Mouse (Mus musculus) neural tube, embryonic 11.5 days (tissue): ENCODE data around the gene Fat4. TPM values are rescaled to one million over a fixed set of nuclear protein-coding genes. Genes with fewer than 3 reads are reported as not detected.

ENCODE experiments used
- ATAC-seq: fragments of 200-750 bp; cut with Nextera tagmentation; 2 replicates; pipeline ENCODE4 v1.8.0; 2017; ENCODE audit warnings: moderate number of reproducible peaks, mild to moderate bottlenecking, moderate TSS enrichment, moderate library complexity; ENCODE audit not compliant: insufficient read depth, low FRiP score, low TSS enrichment
- DNase-seq: peaks from one replicate; pipeline ENCODE4 v3.0.0-alpha.2; 2015; ENCODE audit warnings: low spot score
- H3K27ac ChIP-seq: fragments of 300-500 bp; sonication (generic); 2 replicates; pipeline ENCODE4 v1.5.1; 2014; ENCODE audit warnings: low read depth, mild to moderate bottlenecking, low read length
- H3K27me3 ChIP-seq: fragments of 300-500 bp; sonication (generic); 2 replicates; pipeline ENCODE4 v1.6.1; 2014; ENCODE audit warnings: mild to moderate bottlenecking, low read length, mixed read lengths; ENCODE audit not compliant: control insufficient read depth, insufficient read depth
- H3K36me3 ChIP-seq: fragments of 300-500 bp; sonication (generic); 2 replicates; pipeline ENCODE4 v1.6.1; 2014; ENCODE audit warnings: mild to moderate bottlenecking, low read length, moderate library complexity, mixed read lengths; ENCODE audit not compliant: control insufficient read depth, insufficient read depth
- H3K4me1 ChIP-seq: fragments of 300-500 bp; sonication (generic); 2 replicates; pipeline ENCODE4 v1.6.1; 2014; ENCODE audit warnings: low read length, mixed read lengths; ENCODE audit not compliant: control insufficient read depth, insufficient read depth
- H3K4me2 ChIP-seq: fragments of 300-500 bp; sonication (generic); 2 replicates; pipeline ENCODE4 v1.6.1; 2014; ENCODE audit warnings: low read depth, mild to moderate bottlenecking, moderate library complexity
- H3K4me3 ChIP-seq: fragments of 300-500 bp; sonication (generic); 2 replicates; pipeline ENCODE4 v1.5.1; 2014; ENCODE audit warnings: low read depth, low read length
- H3K9ac ChIP-seq: fragments of 300-500 bp; sonication (generic); 2 replicates; pipeline ENCODE4 v1.6.1; 2014; ENCODE audit warnings: mild to moderate bottlenecking, low read length
- H3K9me3 ChIP-seq: fragments of 300-500 bp; sonication (generic); 2 replicates; pipeline ENCODE4 v1.6.1; 2016; ENCODE audit warnings: low read length; ENCODE audit not compliant: control insufficient read depth
- WGBS: fragments of 180-500 bp; shearing (Covaris S2); extraction: QIAGEN DNeasy Blood & Tissue Kit; methylation state at CpG from one replicate; pipeline ENCODE4 v1.1.7; 2014; 5-methylcytosine and 5-hydroxymethylcytosine counted together
- polyA plus RNA-seq: library from polyadenylated mRNA; unstranded; fragments of >200 nt; fragmentation: Nextera tagmentation; extraction: Ambion mirVana; gene quantifications from 2 replicates; pipeline ENCODE4 v1.2.1, GENCODE M21; 2014

The Fat4 gene
- polyA plus RNA-seq, 1 experiment from 2014 or later, result 12.4 TPM

DNA sequence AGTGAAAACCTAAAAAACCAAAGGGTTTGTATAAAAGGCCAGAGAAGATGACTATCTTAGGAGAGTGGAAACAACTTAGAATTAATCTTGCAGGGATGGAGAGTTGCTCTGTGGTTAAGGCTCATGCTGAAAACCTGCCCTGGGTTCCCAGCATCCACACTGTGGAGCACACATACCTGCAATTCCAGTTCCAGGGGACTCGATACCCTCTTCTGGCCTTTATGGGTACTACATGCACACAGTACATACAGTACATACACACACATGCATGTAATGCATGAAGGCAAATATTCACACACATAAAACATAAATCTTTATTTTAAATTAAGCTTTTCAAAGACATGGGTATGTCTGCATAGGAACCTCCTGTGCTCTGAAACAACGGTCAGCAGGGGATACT is 10.9 kb upstream of the Fat4 start:
- H3K4me2 ChIP-seq, result no peak overlapping the region
- DNase-seq, result no peak
- H3K9ac ChIP-seq, result no peak overlapping the region
- 95% methylated on average over 2 of the region's 2 CpGs for WGBS
- H3K9me3 ChIP-seq, result no peaks in the 10 kb centered on the region
- H3K27me3 ChIP-seq, result no peaks in the 10 kb centered on the region
- H3K4me3 ChIP-seq, result no peak overlapping the region
- ATAC-seq, result no peak
- no peaks in the 10 kb centered on the region for H3K36me3 ChIP-seq
- no peak overlapping the region for H3K27ac ChIP-seq
- H3K4me1 ChIP-seq, result no peaks in the 10 kb centered on the region

DNA sequence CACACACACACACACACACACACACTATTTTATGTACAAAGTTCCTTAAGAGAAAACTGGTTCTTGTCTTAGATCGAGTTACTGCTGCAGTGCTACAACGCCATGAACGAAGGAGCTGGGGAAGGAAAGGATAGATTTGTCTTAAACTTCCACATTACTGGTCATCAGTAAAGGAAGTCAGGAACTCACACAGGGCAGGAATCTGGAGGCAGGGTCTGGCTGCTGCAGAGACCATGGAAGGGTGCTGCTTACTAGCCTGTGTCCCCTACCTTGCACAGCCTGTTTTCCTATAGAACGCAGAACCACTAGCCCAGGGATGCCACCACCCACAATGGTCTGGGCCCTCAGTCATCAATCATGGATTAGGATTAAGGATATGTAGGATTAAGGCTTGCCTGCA is 10.0 kb upstream of the Fat4 start:
- Histone ChIP-seq H3K9ac (no peak overlapping the region), H3K4me3 (no peak overlapping the region), H3K9me3 (no peaks in the 10 kb centered on the region), H3K36me3 (no peaks in the 10 kb centered on the region), H3K27me3 (no peaks in the 10 kb centered on the region), H3K4me2 (no peak overlapping the region), H3K27ac (no peak overlapping the region), H3K4me1 (no peaks in the 10 kb centered on the region)
- no peak for ATAC-seq
- no peak for DNase-seq
- 98% methylated on average over 4 of the region's 4 CpGs for WGBS

GRCm38 (mm10) chr3:38882778-38883177 is 4.0 kb upstream of the Fat4 start:
- Histone ChIP-seq H3K27me3 (no peaks in the 10 kb centered on the region), H3K36me3 (no peaks in the 10 kb centered on the region), H3K9me3 (no peaks in the 10 kb centered on the region), H3K27ac (no peak overlapping the region), H3K9ac (no peak overlapping the region), H3K4me2 (no peak overlapping the region), H3K4me3 (no peak overlapping the region), H3K4me1 (peaks cover 2% of the 10 kb centered on the region; the same call in 1 of the 2 replicates)
- peak; percentile 57 for DNase-seq
- 62% methylated on average over 6 of the region's 6 CpGs for WGBS
- ATAC-seq, result no peak

DNA sequence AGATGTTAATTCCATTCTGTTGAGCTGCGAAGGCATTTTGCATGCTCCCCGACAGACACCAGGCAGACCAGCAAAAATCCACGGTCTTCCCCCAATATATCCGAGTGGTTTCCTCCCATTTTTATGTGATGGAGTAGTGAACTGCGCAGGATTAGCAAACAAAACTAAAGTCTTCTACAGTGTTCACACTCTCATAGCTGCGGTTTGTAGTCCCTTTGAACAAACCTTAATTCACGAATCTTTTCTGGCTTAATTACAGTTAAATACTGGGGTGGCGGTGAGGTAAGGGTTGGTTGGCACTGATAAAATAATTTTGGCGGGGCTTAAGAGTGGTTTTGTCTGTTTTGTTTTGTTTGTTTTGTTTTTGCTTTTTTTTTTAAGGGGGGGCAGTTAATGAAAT is 3.1 kb upstream of the Fat4 start:
- no peak for ATAC-seq
- H3K36me3 ChIP-seq, result no peaks in the 10 kb centered on the region; the same call in 1 of the 2 replicates
- DNase-seq, result no peak

GRCm38 (mm10) chr3:38884276-38884675 is 2.5 kb upstream of the Fat4 start:
- Histone ChIP-seq H3K27ac (no peak overlapping the region), H3K4me1 (peaks cover 10% of the 10 kb centered on the region; the same call in 1 of the 2 replicates), H3K9me3 (no peaks in the 10 kb centered on the region), H3K36me3 (peaks cover 4% of the 10 kb centered on the region; the same call in 1 of the 2 replicates), H3K4me2 (peak overlapping the region; percentile 98), H3K27me3 (no peaks in the 10 kb centered on the region), H3K4me3 (peak overlapping the region; percentile 83), H3K9ac (no peak overlapping the region; the same call in 1 of the 2 replicates)
- ATAC-seq (no peak), DNase-seq (peak; percentile 91)
- under 1% methylated on average over 6 of the region's 6 CpGs for WGBS

More for the DNA sequence above, 3.1 kb upstream of the Fat4 start:
- Histone ChIP-seq H3K4me2 (peak overlapping the region; percentile 10), H3K27me3 (no peaks in the 10 kb centered on the region), H3K4me1 (peaks cover 4% of the 10 kb centered on the region; the same call in 1 of the 2 replicates), H3K4me3 (no peak overlapping the region), H3K27ac (no peak overlapping the region), H3K9me3 (no peaks in the 10 kb centered on the region), H3K9ac (peak overlapping the region; percentile 26; the same call in 1 of the 2 replicates)
- 55% methylated on average over 9 of the region's 9 CpGs for WGBS

DNA sequence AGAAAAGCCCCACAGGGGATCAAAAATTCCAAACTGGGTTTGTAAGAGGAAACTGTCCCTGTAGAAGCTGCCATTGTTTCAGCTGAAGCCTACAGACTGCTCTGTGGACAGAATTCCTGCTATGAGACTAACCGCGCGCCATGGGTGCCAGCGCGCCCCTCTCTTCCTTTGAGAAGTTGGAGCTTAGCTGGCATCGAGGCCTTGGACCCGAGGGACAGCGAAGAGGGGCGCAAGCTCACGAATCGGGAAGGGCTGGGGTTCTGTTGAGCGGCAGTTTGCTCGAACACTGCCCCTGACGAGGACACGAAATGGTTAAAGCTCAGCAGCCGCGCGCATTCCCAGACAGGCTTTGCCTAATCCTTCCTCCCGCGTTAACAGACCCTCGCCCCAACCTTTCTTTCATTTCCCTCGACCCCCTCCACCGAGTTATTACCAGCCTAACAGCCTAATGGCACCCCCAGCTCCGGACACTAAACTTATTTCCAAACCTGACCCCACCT is 1.8 kb upstream of the Fat4 start:
- H3K36me3 ChIP-seq, result peaks cover 4% of the 10 kb centered on the region; the same call in 1 of the 2 replicates
- no peaks in the 10 kb centered on the region for H3K27me3 ChIP-seq
- peak overlapping the region; percentile 88 for H3K9ac ChIP-seq
- H3K4me1 ChIP-seq, result peaks cover 10% of the 10 kb centered on the region; the same call in 1 of the 2 replicates
- H3K27ac ChIP-seq, result peak overlapping the region; percentile 96
- peak; percentile 85 for DNase-seq
- H3K9me3 ChIP-seq, result no peaks in the 10 kb centered on the region
- 1% methylated on average over 24 of the region's 24 CpGs for WGBS
- H3K4me2 ChIP-seq, result peak overlapping the region; percentile 98
- H3K4me3 ChIP-seq, result peak overlapping the region; percentile 83
- ATAC-seq, result peak; percentile 36

GRCm38 (mm10) chr3:38885481-38886001 is 1.2 kb upstream of the Fat4 start:
- Histone ChIP-seq H3K36me3 (peaks cover 7% of the 10 kb centered on the region), H3K4me2 (peak overlapping the region; percentile 98)
- ATAC-seq, result peak; percentile 92

GRCm38 (mm10) chr3:38886061-38886821 is 499 bp upstream of the Fat4 start:
- Histone ChIP-seq H3K9me3 (no peaks in the 10 kb centered on the region), H3K36me3 (peaks cover 14% of the 10 kb centered on the region), H3K4me3 (peak overlapping the region; percentile 83), H3K27ac (peak overlapping the region; percentile 96), H3K4me1 (peaks cover 10% of the 10 kb centered on the region; the same call in 1 of the 2 replicates), H3K9ac (peak overlapping the region; percentile 88), H3K27me3 (no peaks in the 10 kb centered on the region), H3K4me2 (peak overlapping the region; percentile 98)
- DNase-seq (peak; percentile 74), ATAC-seq (peak; percentile 49)
- WGBS, result under 1% methylated on average over 57 of the region's 60 CpGs

More at GRCm38 (mm10) chr3:38885481-38886001, 1.2 kb upstream of the Fat4 start:
- Histone ChIP-seq H3K27ac (peak overlapping the region; percentile 96), H3K9ac (peak overlapping the region; percentile 88), H3K4me3 (peak overlapping the region; percentile 83), H3K9me3 (no peaks in the 10 kb centered on the region), H3K27me3 (no peaks in the 10 kb centered on the region), H3K4me1 (peaks cover 10% of the 10 kb centered on the region; the same call in 1 of the 2 replicates)
- peak; percentile 92 for DNase-seq
- under 1% methylated on average over 46 of the region's 56 CpGs for WGBS
